Mouse (Mus musculus) cortical plate, adult 2 months (tissue): ENCODE data around the gene Bach2.

Source experiments
- CTCF ChIP-seq: fragments of 200-500 bp; IDR thresholded peaks from 2 replicates; pipeline ENCODE4 v1.5.1; 2011; ENCODE audit warnings: mild to moderate bottlenecking, control low read depth, low read length; ENCODE audit not compliant: insufficient read depth; ENCODE audit errors: extremely low read depth
- POLR2A ChIP-seq: fragments of 200-500 bp; IDR thresholded peaks from 2 replicates; pipeline ENCODE4 v1.6.1; 2011; ENCODE audit warnings: mild to moderate bottlenecking, low read length, control low read depth; ENCODE audit not compliant: insufficient read depth; ENCODE audit errors: extremely low read depth

DNA sequence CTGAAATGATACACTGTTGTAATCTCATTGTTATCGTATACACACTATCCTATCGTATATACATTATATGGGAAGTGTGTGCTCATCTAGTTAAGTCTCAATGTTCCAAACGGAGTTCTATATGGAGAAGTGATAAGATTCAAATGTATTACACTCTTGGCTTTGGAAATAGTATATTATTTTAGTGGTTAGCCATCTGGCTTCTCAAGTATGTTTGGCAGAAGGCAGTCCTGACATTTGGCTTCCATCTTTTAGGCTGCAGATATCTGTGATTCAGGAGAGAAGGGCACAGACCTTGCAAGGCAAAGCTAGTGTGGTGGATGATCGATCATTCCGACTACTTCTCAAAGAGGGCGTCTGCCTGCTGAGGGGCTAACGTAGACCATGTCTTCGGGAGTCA, 47.8 kb downstream of the Bach2 start:
- TF ChIP-seq CTCF, result no peak
- no peak for TF ChIP-seq POLR2A
